11 mouse cellular contexts compared by ENCODE assay signal in genomic region chr3:87164099-87164815, GRCm38 (mm10). TPM values are rescaled to one million over a fixed set of nuclear protein-coding genes. Genes with fewer than 3 reads are reported as not detected.
DNase-seq lines count a peak whose midpoint lies in the region; ATAC-seq and TF ChIP-seq lines count a peak whose summit lies in the region.
"Had no signal": no experiment of that assay in that cellular context is flagged by ENCODE, and none has a peak within 500 bp of the region (broad histone marks: within the 10 kb centered on the region; RNA-seq: fewer than 3 reads in every experiment).

No protein-coding gene starts in this region.

- H3K4me2 ChIP-seq in hindbrain, embryonic 11.5 days (replicated peaks; ENCODE audit: low read depth, low read length) = no peak overlapping the region
- peak overlapping the region; percentile 27; the same call in 1 of the 2 replicates for H3K4me2 ChIP-seq in neural tube, embryonic 13.5 days

- H3K9me3 ChIP-seq in hindbrain, embryonic 10.5 days = no peaks in the 10 kb centered on the region
- no peaks in the 10 kb centered on the region for H3K9me3 ChIP-seq in hindbrain, embryonic 11.5 days (ENCODE audit: control insufficient read depth, low read length)
- H3K9me3 ChIP-seq in neural tube, embryonic 13.5 days = no peaks in the 10 kb centered on the region
- H3K9me3 ChIP-seq: G1E had no signal

- H3K9ac ChIP-seq in hindbrain, embryonic 11.5 days (ENCODE audit: low read depth, low read length) = no peak overlapping the region
- peak overlapping the region; percentile 22; the same call in 1 of the 2 replicates for H3K9ac ChIP-seq in neural tube, embryonic 13.5 days

- no peak for TF ChIP-seq POLR2A in lung, adult 2 months (IDR thresholded peaks at IDR 0.05; ENCODE audit: borderline replicate concordance, extremely low read depth, low read depth, low read length)
- TF ChIP-seq POLR2A in embryonic fibroblast, embryonic 13.5 days (IDR thresholded peaks at IDR 0.05; ENCODE audit: low read depth, low read length) = no peak

- WGBS in hindbrain, embryonic 10.5 days = 91% methylated on average over 6 of the region's 6 CpGs
- 92% methylated on average over 6 of the region's 6 CpGs for WGBS in hindbrain, embryonic 11.5 days
- 75% methylated on average over 6 of the region's 6 CpGs for WGBS in lung, adult 2 months
- WGBS in neural tube, embryonic 13.5 days = 82% methylated on average over 6 of the region's 6 CpGs

- DNase-seq in hindbrain, embryonic 10.5 days (ENCODE audit: low spot score) = no peak
- DNase-seq in hindbrain, embryonic 11.5 days (ENCODE audit: low spot score) = no peak
- peak; percentile 1 for DNase-seq in lung, postnatal 10 days
- no peak for DNase-seq in lung, adult 2 months
- DNase-seq in ovary, postnatal 10 days (ENCODE audit: low spot score) = no peak
- DNase-seq: kidney, adult 11 months; thymus, postnatal 25 days had no signal

- H3K4me3 ChIP-seq in hindbrain, embryonic 10.5 days = no peak overlapping the region
- H3K4me3 ChIP-seq in hindbrain, embryonic 11.5 days (ENCODE audit: low read depth, low read length) = no peak overlapping the region
- no peak overlapping the region for H3K4me3 ChIP-seq in lung, adult 2 months (replicated peaks; ENCODE audit: extremely low read depth, low read depth, low read length)
- no peak overlapping the region for H3K4me3 ChIP-seq in embryonic fibroblast, embryonic 13.5 days (ENCODE audit: insufficient read depth, low read length)
- no peak overlapping the region for H3K4me3 ChIP-seq in neural tube, embryonic 13.5 days

- TF ChIP-seq CTCF in lung, adult 2 months (IDR thresholded peaks at IDR 0.05; ENCODE audit: insufficient read depth, low read length) = no peak
- TF ChIP-seq CTCF in embryonic fibroblast, embryonic 13.5 days (IDR thresholded peaks at IDR 0.05; ENCODE audit: borderline replicate concordance, insufficient read depth, low read length) = no peak

- H3K27ac ChIP-seq in hindbrain, embryonic 10.5 days = peak overlapping the region; percentile 74; the same call in 1 of the 2 replicates
- no peak overlapping the region for H3K27ac ChIP-seq in hindbrain, embryonic 11.5 days (ENCODE audit: low read depth, low read length)
- H3K27ac ChIP-seq in embryonic fibroblast, embryonic 13.5 days (ENCODE audit: insufficient read depth, low read length) = peak overlapping the region; percentile 73
- peak overlapping the region; percentile 88 for H3K27ac ChIP-seq in neural tube, embryonic 13.5 days (replicated peaks)
- H3K27ac ChIP-seq: macrophage had no signal

- no peak for ATAC-seq in hindbrain, embryonic 11.5 days (ENCODE audit: low FRiP score)
- no peak for ATAC-seq in neural tube, embryonic 13.5 days (ENCODE audit: low read depth)

- H3K36me3 ChIP-seq in hindbrain, embryonic 10.5 days = peaks cover 60% of the 10 kb centered on the region
- H3K36me3 ChIP-seq in hindbrain, embryonic 11.5 days (ENCODE audit: control insufficient read depth, insufficient read depth, low read length) = no peaks in the 10 kb centered on the region
- H3K36me3 ChIP-seq in neural tube, embryonic 13.5 days = no peaks in the 10 kb centered on the region
- H3K36me3 ChIP-seq: G1E had no signal

- H3K27me3 ChIP-seq in hindbrain, embryonic 10.5 days (ENCODE audit: insufficient read depth, poor library complexity, severe bottlenecking) = no peaks in the 10 kb centered on the region
- no peaks in the 10 kb centered on the region for H3K27me3 ChIP-seq in hindbrain, embryonic 11.5 days (ENCODE audit: control insufficient read depth, insufficient read depth, low read length)
- H3K27me3 ChIP-seq in neural tube, embryonic 13.5 days = no peaks in the 10 kb centered on the region

- peaks cover 83% of the 10 kb centered on the region for H3K4me1 ChIP-seq in hindbrain, embryonic 10.5 days (replicated peaks)
- H3K4me1 ChIP-seq in hindbrain, embryonic 11.5 days (replicated peaks; ENCODE audit: control insufficient read depth, insufficient read depth, low read length) = peaks cover 12% of the 10 kb centered on the region
- no peaks in the 10 kb centered on the region; the same call in 1 of the 2 replicates for H3K4me1 ChIP-seq in lung, adult 2 months (ENCODE audit: control insufficient read depth, insufficient read depth, low read length)
- H3K4me1 ChIP-seq in embryonic fibroblast, embryonic 13.5 days (ENCODE audit: control insufficient read depth, insufficient read depth, low read length) = peaks cover 38% of the 10 kb centered on the region
- peaks cover 97% of the 10 kb centered on the region for H3K4me1 ChIP-seq in neural tube, embryonic 13.5 days (replicated peaks)

RNA-seq across cellular contexts. Expression of gene Kirrel, which starts 10.3 kb away (rescaled TPM):
- polyA plus RNA-seq in hindbrain, embryonic 10.5 days (2016; fragmentation: Nextera tagmentation; extraction: Ambion mirVana) = 11.7 and 13.0 TPM in 2 replicates
- 7.3 and 11.5 TPM in 2 replicates for polyA plus RNA-seq in hindbrain, embryonic 11.5 days (2014; fragmentation: Nextera tagmentation; extraction: Ambion mirVana)
- polyA plus RNA-seq in lung, adult 2 months (2012; rRNA removed) = 10.5 and 14.4 TPM in 2 replicates
- 89.7 and 101 TPM in 2 replicates for polyA plus RNA-seq in embryonic fibroblast, embryonic 13.5 days (2011; ENCODE audit: insufficient read length, low read depth, missing spikeins)
- polyA plus RNA-seq in neural tube, embryonic 13.5 days (2015; fragmentation: Nextera tagmentation; extraction: Ambion mirVana) = 9.8 and 10.4 TPM in 2 replicates
- polyA plus RNA-seq: G1E, macrophage had no signal
